In the genomic region with DNA sequence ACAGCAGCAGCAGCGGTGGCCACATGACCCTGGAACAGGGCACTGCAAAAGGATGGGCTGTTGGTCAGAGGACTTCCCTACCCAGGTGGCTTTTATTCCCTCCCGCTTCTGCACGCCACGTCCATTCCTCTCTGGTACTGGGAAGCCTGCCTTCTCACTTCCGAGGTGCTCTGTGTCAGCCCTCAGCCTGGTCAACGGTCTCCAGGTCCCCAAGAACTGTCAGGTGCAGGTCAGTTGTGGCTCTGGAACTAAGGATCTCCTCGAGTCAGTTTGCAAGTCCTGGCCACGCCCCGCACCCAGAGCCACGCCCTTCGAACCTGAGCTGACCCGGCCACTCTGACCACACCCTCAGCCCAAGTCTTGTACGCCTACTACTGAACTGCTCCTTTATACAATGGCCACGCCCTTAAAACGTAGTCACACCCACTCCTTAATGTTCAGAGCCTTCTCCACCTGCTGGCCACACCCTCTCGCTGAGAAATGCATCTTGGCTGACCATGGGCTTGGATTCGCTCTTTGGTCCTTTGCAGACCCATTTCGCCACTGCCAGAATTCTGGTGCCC, we compare ENCODE assay signal across 8 mouse cellular contexts. TPM values are rescaled to one million over a fixed set of nuclear protein-coding genes. Genes with fewer than 3 reads are reported as not detected.
DNase-seq lines count a peak whose midpoint lies in the region; TF ChIP-seq lines count a peak whose summit lies in the region.

No protein-coding gene starts in this region.

- WGBS in bone marrow, adult 2 months: 20% methylated on average over 18 of the region's 18 CpGs

- DNase-seq in A20 (ENCODE audit: low read depth, low spot score): peak; percentile 20
- DNase-seq in kidney, adult 8-10 months: peak; percentile 40 to 54
- peak; percentile 73 for DNase-seq in lung, postnatal 10 days
- no peak for DNase-seq in Muller cell, postnatal 12 days (ENCODE audit: inconsistent ontology term)
- no peak for DNase-seq in gastrocnemius, postnatal 4 days (ENCODE audit: low spot score in 2 of 2)
- DNase-seq in left cerebral cortex, postnatal 4 days: no peak
- no peak for DNase-seq in urinary bladder, adult 2 months (ENCODE audit: low spot score)

- no peak for TF ChIP-seq CTCF in bone marrow, adult 2 months (IDR thresholded peaks at IDR 0.05; ENCODE audit: control insufficient read depth, insufficient read depth, low read length)

- TF ChIP-seq POLR2A in bone marrow, adult 2 months (IDR thresholded peaks at IDR 0.05; ENCODE audit: borderline replicate concordance, control insufficient read depth, low read depth, low read length): no peak

- H3K4me3 ChIP-seq in bone marrow, adult 2 months (replicated peaks; ENCODE audit: control insufficient read depth, low read depth, low read length): peak overlapping the region; percentile 8

- no peak overlapping the region for H3K27ac ChIP-seq in bone marrow, adult 2 months (ENCODE audit: control insufficient read depth, insufficient read depth, low read depth, low read length, poor library complexity)

- intact Hi-C loops in left cerebral cortex, postnatal 4 days (cut with DNase I): no loop called here

- no peaks in the 10 kb centered on the region for H3K4me1 ChIP-seq in bone marrow, adult 2 months (ENCODE audit: control insufficient read depth, insufficient read depth, low read length)

RNA-seq across cellular contexts. Expression of a gene that starts 15.0 kb away (rescaled TPM):
- 3.8 and 6.9 TPM in 2 replicates for polyA plus RNA-seq in bone marrow, adult 2 months (2011; ENCODE audit: insufficient read depth, insufficient read length, low replicate concordance, missing spikeins)
- total RNA-seq in gastrocnemius, postnatal 4 days (2021): 10 to 100 TPM in 1 of 2 experiments, 1 to 10 TPM in 1; 9.1 to 11.9 TPM
- 10 to 100 TPM; 19.6 to 25.5 TPM for total RNA-seq in left cerebral cortex, postnatal 4 days (2021)
- polyA plus RNA-seq in urinary bladder, adult 2 months (2012; rRNA removed): 11.7 TPM in 2 replicates

RNA-seq across cellular contexts. Expression of a gene that starts 15.2 kb away (rescaled TPM):
- not detected in 2 replicates for polyA plus RNA-seq in bone marrow, adult 2 months (2011; ENCODE audit: insufficient read depth, insufficient read length, low replicate concordance, missing spikeins)
- not detected for total RNA-seq in gastrocnemius, postnatal 4 days (2021)
- under 1 TPM in 1 of 2 experiments, not detected in 1; 0.18 TPM for total RNA-seq in left cerebral cortex, postnatal 4 days (2021)
- polyA plus RNA-seq in urinary bladder, adult 2 months (2012; rRNA removed): not detected in 2 replicates

RNA-seq across cellular contexts. Expression of a gene that starts 18.2 kb away (rescaled TPM):
- polyA plus RNA-seq in bone marrow, adult 2 months (2011; ENCODE audit: insufficient read depth, insufficient read length, low replicate concordance, missing spikeins): not detected in 2 replicates
- total RNA-seq in gastrocnemius, postnatal 4 days (2021): under 1 TPM in 1 of 2 experiments, not detected in 1; 0.05 TPM
- under 1 TPM; 0.06 to 0.18 TPM for total RNA-seq in left cerebral cortex, postnatal 4 days (2021)
- not detected in 2 replicates for polyA plus RNA-seq in urinary bladder, adult 2 months (2012; rRNA removed)

RNA-seq across cellular contexts. Expression of a gene that starts 52.8 kb away (rescaled TPM):
- 17.5 and 28.5 TPM in 2 replicates for polyA plus RNA-seq in bone marrow, adult 2 months (2011; ENCODE audit: insufficient read depth, insufficient read length, low replicate concordance, missing spikeins)
- total RNA-seq in gastrocnemius, postnatal 4 days (2021): 10 to 100 TPM; 34.0 to 39.8 TPM
- 10 to 100 TPM; 41.9 to 42.5 TPM for total RNA-seq in left cerebral cortex, postnatal 4 days (2021)
- 25.0 and 26.2 TPM in 2 replicates for polyA plus RNA-seq in urinary bladder, adult 2 months (2012; rRNA removed)

Comparison
In these comparisons a context has a peak if more than half of its experiments do, and no peak if none do; other contexts are left out.
1. DNase-seq: peak in A20 (single experiment), kidney, adult 8-10 months (2 of 2) and lung, postnatal 10 days (single experiment); none in Muller cell, postnatal 12 days (single experiment), gastrocnemius, postnatal 4 days (0 of 2), left cerebral cortex, postnatal 4 days (single experiment) and urinary bladder, adult 2 months (single experiment).